Mouse (Mus musculus): ENCODE data around the gene Zar1l. TPM values are rescaled to one million over a fixed set of nuclear protein-coding genes. Genes with fewer than 3 reads are reported as not detected.
"Not testable (repeated sequence)": the region's sequence is repeated elsewhere in the genome, so short reads cannot be mapped to it uniquely, and the experiment has no call there.

Zar1l gene
- polyA plus RNA-seq, 2 experiments = not detected

DNA sequence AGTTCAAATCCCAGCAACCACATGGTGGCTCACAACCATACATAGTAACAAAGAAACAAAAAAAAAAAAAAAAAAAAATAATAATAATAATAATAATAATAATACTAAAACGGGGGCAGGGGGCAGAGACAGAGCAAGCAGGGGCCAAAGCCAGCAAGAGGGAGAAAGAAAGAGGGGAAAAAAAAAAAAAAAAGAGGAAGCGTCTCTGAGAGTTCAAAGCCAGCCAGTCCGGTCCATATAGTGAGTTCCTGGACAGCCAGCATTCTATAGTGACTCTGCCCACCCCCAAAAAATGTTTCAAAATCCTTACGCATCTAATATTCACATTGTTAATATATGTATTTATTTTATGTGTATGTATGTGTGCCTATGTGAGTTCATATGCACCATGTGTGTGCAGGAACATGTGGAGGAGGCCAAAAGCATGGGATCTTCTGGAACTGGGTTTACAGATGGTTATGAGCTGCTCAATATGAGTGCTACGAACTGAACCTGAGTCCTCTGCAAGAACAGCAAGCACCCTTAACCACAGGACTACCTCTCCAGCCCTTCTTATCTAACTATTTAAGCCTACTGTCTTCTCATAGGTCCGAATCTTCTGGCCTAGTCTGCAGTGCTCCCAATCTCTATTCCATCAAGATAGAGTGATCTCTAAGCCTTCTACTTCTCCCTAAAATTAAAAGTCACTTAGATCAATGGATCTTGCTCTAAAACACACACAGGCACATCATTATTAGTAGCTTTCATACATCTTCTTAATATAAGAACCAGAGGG, 7.3 kb downstream of the Zar1l start:
- no peaks in the 10 kb centered on the region for H3K36me3 ChIP-seq (ENCODE audit: control insufficient read depth, insufficient read depth, low read length)
- no peak overlapping the region for H3K9ac ChIP-seq (ENCODE audit: low read depth, low read length, severe bottlenecking)
- no peak overlapping the region for H3K27ac ChIP-seq (replicated peaks; ENCODE audit: low read depth, low read length)
- DNase-seq (ENCODE audit: low spot score) (no peak), ATAC-seq (ENCODE audit: low FRiP score, low read depth) (no peak)
- no peak overlapping the region for H3K4me3 ChIP-seq (replicated peaks; ENCODE audit: low read length)
- 83% methylated on average over 6 of the region's 6 CpGs for WGBS
- no peak for TF ChIP-seq POLR2A (IDR thresholded peaks at IDR 0.05; ENCODE audit: borderline replicate concordance, extremely low read depth, insufficient read depth, insufficient read length)
- no peaks in the 10 kb centered on the region for H3K4me1 ChIP-seq (ENCODE audit: control insufficient read depth, insufficient read depth, low read length)
- H3K27me3 ChIP-seq (ENCODE audit: control insufficient read depth, insufficient read depth, low read length) = no peaks in the 10 kb centered on the region
- no peaks in the 10 kb centered on the region for H3K9me3 ChIP-seq (ENCODE audit: control insufficient read depth, low read length)
- H3K4me2 ChIP-seq (replicated peaks; ENCODE audit: low read depth, low read length, severe bottlenecking) = no peak overlapping the region

- no peak for ATAC-seq (ENCODE audit: low FRiP score, low read depth)
Observed at GRCm38 (mm10) chr5:150495792-150496191, 22.2 kb downstream of the Zar1l start.

DNA sequence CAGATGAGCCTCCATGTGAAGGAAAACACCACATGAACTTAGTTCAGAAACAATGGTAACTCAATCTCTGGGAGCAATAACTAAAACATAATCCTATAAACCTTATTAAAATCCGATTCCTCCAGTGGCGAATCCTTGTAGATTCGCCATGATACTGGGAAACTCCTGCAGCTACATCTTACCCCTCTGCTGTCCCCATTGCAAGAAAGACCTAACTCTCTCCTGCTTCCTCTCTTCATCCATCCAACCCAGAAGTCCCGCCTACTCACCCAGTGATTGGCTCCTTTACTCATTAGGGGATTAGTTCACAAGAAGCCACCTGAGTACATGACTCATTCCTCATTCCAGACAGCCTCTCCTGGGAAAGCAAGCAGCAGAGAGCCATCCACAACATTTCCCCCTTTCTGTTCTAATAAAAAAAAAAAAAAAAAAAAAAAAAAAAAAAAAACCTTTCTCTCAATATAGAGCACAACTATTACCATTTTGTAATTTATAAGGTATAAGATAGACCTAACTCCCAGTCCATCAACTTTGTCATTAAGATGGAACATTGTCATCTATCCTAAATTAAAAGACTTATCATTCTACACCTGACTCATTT, 26.3 kb downstream of the Zar1l start:
- not testable (repeated sequence) for ATAC-seq (ENCODE audit: low FRiP score, low read depth); H3K27me3 ChIP-seq (ENCODE audit: control insufficient read depth, insufficient read depth, low read length); H3K4me1 ChIP-seq (ENCODE audit: control insufficient read depth, insufficient read depth, low read length); H3K9ac ChIP-seq (ENCODE audit: low read depth, low read length, severe bottlenecking); H3K4me2 ChIP-seq (replicated peaks; ENCODE audit: low read depth, low read length, severe bottlenecking); H3K4me3 ChIP-seq (replicated peaks; ENCODE audit: low read length); H3K36me3 ChIP-seq (ENCODE audit: control insufficient read depth, insufficient read depth, low read length); H3K9me3 ChIP-seq (ENCODE audit: control insufficient read depth, low read length); H3K27ac ChIP-seq (replicated peaks; ENCODE audit: low read depth, low read length); DNase-seq (ENCODE audit: low spot score)
- WGBS = 89% methylated on average over 4 of the region's 4 CpGs

More at GRCm38 (mm10) chr5:150495792-150496191, 22.2 kb downstream of the Zar1l start:
- no peak overlapping the region for H3K9ac ChIP-seq (ENCODE audit: low read depth, low read length, severe bottlenecking)
- no peak for DNase-seq (ENCODE audit: low spot score)
- no peak for TF ChIP-seq POLR2A (IDR thresholded peaks at IDR 0.05; ENCODE audit: borderline replicate concordance, extremely low read depth, insufficient read depth, insufficient read length)
- H3K27ac ChIP-seq (replicated peaks; ENCODE audit: low read depth, low read length) = no peak overlapping the region
- H3K9me3 ChIP-seq (ENCODE audit: control insufficient read depth, low read length) = no peaks in the 10 kb centered on the region
- H3K4me1 ChIP-seq (ENCODE audit: control insufficient read depth, insufficient read depth, low read length) = no peaks in the 10 kb centered on the region; the same call in 1 of the 2 replicates
- H3K4me2 ChIP-seq (replicated peaks; ENCODE audit: low read depth, low read length, severe bottlenecking) = no peak overlapping the region
- H3K27me3 ChIP-seq (ENCODE audit: control insufficient read depth, insufficient read depth, low read length) = no peaks in the 10 kb centered on the region
- WGBS = 43% methylated on average over 6 of the region's 6 CpGs
- no peaks in the 10 kb centered on the region for H3K36me3 ChIP-seq (ENCODE audit: control insufficient read depth, insufficient read depth, low read length)
- no peak overlapping the region for H3K4me3 ChIP-seq (replicated peaks; ENCODE audit: low read length)

- peak; percentile 37 for DNase-seq (ENCODE audit: low spot score)
- peak; percentile 55; the same call in 1 of the 2 replicates for ATAC-seq (ENCODE audit: low FRiP score, low read depth)
- H3K4me2 ChIP-seq (replicated peaks; ENCODE audit: low read depth, low read length, severe bottlenecking) = no peak overlapping the region
Observed at GRCm38 (mm10) chr5:150490821-150491220, 27.1 kb downstream of the Zar1l start.

GRCm38 (mm10) chr5:150490285-150490684, 27.7 kb downstream of the Zar1l start:
- Histone ChIP-seq H3K4me2 (replicated peaks; ENCODE audit: low read depth, low read length, severe bottlenecking) (no peak overlapping the region), H3K27ac (replicated peaks; ENCODE audit: low read depth, low read length) (no peak overlapping the region), H3K9ac (ENCODE audit: low read depth, low read length, severe bottlenecking) (no peak overlapping the region), H3K4me1 (ENCODE audit: control insufficient read depth, insufficient read depth, low read length) (no peaks in the 10 kb centered on the region; the same call in 1 of the 2 replicates), H3K36me3 (ENCODE audit: control insufficient read depth, insufficient read depth, low read length) (no peaks in the 10 kb centered on the region), H3K27me3 (ENCODE audit: control insufficient read depth, insufficient read depth, low read length) (no peaks in the 10 kb centered on the region), H3K4me3 (replicated peaks; ENCODE audit: low read length) (no peak overlapping the region), H3K9me3 (ENCODE audit: control insufficient read depth, low read length) (no peaks in the 10 kb centered on the region)
- 56% methylated on average over 3 of the region's 3 CpGs for WGBS
- DNase-seq (ENCODE audit: low spot score) (no peak), ATAC-seq (ENCODE audit: low FRiP score, low read depth) (no peak)
- TF ChIP-seq POLR2A (IDR thresholded peaks at IDR 0.05; ENCODE audit: borderline replicate concordance, extremely low read depth, insufficient read depth, insufficient read length) = no peak

More at GRCm38 (mm10) chr5:150490821-150491220, 27.1 kb downstream of the Zar1l start:
- no peaks in the 10 kb centered on the region for H3K36me3 ChIP-seq (ENCODE audit: control insufficient read depth, insufficient read depth, low read length)
- no peak overlapping the region for H3K27ac ChIP-seq (replicated peaks; ENCODE audit: low read depth, low read length)
- no peaks in the 10 kb centered on the region; the same call in 1 of the 2 replicates for H3K4me1 ChIP-seq (ENCODE audit: control insufficient read depth, insufficient read depth, low read length)
- no peak for TF ChIP-seq POLR2A (IDR thresholded peaks at IDR 0.05; ENCODE audit: borderline replicate concordance, extremely low read depth, insufficient read depth, insufficient read length)
- H3K27me3 ChIP-seq (ENCODE audit: control insufficient read depth, insufficient read depth, low read length) = no peaks in the 10 kb centered on the region
- WGBS = 44% methylated on average over 8 of the region's 8 CpGs
- no peak overlapping the region for H3K9ac ChIP-seq (ENCODE audit: low read depth, low read length, severe bottlenecking)
- H3K9me3 ChIP-seq (ENCODE audit: control insufficient read depth, low read length) = no peaks in the 10 kb centered on the region
- H3K4me3 ChIP-seq (replicated peaks; ENCODE audit: low read length) = no peak overlapping the region

All from limb, embryonic 14.5 days (tissue).